Mouse (Mus musculus) frontal cortex, adult (tissue): ENCODE measurements around the gene Tnni2.

Source experiments
- ATAC-seq: cut with Nextera tagmentation; 2 replicates; pipeline ENCODE4 v1.9.2; 2017; ENCODE audit warnings: mild to moderate bottlenecking, moderate library complexity, mixed read lengths; ENCODE audit not compliant: low TSS enrichment

Gene Tnni2

DNA sequence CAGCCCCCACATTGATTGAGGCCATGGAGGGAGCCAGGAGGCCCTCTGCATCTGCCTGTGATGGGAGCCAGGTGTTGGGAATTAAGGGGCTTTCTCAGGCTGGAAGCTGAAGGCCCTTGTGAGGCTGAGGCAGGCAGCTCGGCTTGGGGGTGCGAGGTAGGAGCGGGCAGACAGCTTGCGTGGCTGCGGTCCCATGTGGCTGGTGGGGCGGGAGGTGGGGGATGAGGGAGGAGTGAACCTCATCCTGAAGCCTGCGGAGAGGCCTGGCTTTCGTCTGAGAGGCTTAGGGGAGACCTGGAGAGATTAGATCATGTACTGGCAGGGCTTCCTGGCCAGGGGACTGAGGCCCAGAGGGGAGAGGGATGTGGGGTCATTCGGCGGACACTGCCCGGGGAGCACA, 41.5 kb downstream of the Tnni2 start:
- ATAC-seq = no peak

DNA sequence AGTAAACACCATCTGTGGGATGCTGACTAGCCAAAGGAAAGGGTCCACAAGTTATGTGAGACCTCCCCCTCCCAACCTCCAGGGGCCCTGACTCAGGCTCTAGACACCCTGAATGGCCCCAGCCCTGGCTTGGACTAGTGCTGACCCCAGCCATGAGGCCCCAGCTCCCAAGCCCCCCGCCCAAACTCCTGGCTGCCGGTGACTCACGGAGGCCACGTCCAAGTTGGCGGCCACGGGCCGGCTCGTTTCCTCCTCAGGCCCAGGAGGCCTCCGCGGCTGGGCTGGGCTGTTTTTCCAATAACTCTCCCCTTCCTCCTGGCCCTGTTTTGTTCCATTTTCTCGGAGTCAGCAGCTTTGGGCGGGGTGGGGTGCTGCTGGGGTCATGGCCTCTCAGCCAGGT, 43.2 kb downstream of the Tnni2 start:
- ATAC-seq = no peak

DNA sequence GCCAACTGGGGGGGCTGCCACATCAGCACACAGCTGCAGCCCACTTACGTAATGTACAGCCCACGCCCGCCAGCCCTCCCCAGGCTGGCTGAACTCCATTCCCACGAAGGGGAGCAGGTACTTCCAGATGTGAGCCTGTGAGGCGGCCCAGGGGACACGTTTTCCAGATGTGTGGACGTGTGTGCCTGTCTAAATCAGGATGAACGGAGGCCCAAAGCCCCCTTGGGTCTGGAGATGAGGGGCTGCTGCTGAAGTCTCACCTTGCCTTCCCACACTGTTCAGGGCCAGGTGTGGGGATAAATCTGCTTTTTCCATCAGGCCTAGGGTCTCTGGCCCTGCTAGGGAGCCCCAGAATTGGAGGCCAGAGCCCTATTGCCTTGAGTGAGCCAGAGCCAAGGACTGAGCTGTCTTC, 45.1 kb downstream of the Tnni2 start:
- no peak for ATAC-seq

DNA sequence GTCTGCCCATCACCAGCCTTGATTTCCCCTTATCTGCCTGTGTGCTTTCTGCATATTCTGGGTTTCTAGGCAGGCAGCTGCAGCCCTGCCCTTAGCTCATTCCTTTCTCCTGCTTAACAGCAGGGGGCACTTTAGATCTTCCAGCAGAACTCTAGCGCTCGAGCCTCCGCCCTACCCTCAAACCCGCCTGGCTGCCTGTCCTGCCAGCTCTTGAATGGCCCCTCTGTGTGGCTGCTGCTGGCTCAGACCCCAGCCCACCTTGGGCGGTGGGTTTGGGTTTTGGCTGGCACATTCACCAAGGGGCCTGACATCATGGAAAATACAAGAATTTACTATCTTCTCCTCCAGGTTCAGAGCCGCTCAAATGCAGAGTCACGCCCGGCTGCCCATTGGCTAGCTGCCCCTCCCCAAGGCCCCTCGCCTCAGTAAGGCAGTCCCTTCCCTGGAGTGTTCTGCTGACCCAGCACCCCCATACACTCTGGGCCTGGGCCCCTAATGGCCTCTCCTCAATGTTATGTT, 45.8 kb downstream of the Tnni2 start:
- peak; percentile 69; the same call in 1 of the 2 replicates for ATAC-seq

DNA sequence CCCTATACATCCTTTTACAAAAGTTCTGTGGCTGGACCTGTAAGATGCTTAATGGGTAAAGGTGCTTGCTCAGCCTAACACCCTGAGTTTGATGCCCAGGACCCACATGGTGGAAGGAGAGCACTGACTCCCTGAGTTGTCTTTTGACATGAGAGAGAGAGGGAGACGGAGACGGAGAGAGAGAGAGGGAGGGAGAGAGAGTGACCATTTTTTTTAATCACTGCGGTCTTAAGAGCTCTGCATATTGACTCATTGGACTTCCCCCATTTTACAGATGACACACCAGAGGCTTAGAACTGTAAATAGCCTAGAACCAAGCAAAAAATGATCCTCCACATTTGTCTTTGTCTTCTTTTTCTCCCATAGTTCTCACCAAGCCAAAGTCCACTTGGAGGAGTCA, 46.4 kb downstream of the Tnni2 start:
- no peak for ATAC-seq

DNA sequence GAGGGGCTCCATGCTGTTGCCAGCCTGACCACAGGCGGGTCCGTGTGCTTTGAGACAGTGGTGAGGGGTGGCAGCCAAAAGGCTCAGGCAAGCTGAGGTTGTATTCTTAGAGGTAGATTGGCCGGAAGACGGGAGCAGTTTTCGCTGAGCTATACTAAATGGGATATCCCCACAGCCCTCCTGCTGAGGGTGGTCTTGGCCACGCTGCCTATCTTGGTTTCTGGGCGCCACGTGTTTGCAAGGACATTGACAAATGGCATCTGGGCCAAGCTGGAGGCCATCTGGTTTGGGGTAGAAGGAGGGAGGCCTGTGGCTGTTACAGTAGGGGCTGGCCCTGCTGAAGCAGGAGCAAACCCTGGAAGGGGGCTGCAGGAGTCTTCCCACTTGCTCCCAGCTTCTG, 51.9 kb downstream of the Tnni2 start:
- no peak for ATAC-seq
